Mouse (Mus musculus) urinary bladder, postnatal 4 days (tissue): ENCODE data around the gene Padi2.

Experiments used
- DNase-seq, 2 experiments: peaks; one replicate each; pipeline ENCODE4 v3.0.0; 2021 to 2022; ENCODE audit warnings: low spot score in 2 of 2

Gene Padi2

DNA sequence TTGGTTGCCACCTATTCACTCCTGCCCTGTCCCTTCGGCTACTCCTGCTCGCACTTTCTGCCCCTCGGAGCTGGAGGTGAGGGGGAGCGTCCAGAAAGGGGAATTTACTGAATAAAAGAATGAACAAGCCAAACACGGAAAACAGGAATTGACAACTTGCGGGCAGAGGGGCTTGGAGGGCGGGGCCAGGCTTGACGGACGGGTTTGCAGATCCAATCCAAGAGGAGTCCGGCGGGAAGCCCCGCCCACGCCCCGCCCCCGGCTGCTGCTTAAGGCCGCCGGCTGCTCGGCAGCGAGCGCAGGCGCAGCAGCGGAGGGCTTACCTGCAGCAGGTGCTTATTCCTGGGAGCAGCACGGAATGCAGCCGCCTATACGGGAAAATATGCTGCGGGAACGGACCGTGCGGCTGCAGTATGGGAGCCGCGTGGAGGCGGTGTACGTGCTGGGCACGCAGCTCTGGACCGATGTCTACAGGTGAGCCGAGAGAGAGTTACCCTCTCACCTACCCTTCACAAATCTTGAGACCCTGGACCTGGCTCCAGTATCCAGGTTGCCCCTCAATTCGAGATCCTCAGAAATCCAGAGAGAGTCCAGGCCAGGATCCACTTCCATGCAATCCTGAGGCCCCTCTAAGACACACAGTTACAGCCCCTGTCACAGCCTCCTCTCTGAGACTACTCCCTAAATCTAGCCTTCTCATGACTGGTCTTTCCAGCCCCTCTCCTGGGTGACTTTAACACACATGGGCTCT, at the start of gene Padi2:
Gene Padi2 (plus strand): TSS at position 269 of the 751 bp plus-strand sequence.
- peak in 1 of 2 experiments; percentile 62 for DNase-seq

DNA sequence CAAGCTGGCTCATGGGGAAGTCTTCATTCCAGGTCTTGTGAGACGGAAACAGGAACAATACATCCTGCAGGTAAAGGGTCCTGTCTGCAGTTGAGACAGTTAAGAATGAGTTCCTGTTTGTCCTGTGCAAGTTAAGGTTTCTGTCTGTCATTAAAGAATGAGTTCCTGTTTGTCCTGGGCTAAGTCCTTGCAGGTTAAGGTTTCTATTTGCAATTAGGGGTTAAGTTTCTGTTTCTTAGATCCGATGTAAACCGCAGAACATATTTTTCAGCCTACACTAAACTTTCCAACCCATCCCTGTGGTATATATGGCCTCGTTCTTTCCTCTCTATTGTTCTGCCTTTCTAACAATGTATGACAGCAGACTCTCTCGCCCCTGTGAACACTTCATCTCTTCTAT, 49.1 kb upstream of the Padi2 start:
- no peak for DNase-seq

DNA sequence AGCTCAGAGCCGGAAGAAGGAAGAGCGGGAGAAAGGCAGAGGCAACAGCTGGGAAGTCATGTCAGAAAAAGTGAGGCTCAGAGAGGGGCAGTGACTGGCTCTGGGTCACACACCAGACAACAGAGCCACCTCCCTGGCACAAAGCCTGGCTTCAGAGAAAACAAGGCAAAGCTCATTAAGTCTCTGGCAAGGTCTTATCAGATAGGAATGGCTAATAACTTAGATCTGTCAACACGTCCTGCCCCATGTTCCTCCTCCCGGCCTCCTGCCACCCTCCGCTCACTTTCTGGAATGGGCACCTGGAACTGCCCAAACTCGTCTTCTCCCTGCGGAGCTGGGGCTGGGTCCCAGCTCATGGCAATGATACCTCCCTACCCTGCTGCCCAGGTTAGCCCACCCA, 48.3 kb upstream of the Padi2 start:
- no peak for DNase-seq

DNA sequence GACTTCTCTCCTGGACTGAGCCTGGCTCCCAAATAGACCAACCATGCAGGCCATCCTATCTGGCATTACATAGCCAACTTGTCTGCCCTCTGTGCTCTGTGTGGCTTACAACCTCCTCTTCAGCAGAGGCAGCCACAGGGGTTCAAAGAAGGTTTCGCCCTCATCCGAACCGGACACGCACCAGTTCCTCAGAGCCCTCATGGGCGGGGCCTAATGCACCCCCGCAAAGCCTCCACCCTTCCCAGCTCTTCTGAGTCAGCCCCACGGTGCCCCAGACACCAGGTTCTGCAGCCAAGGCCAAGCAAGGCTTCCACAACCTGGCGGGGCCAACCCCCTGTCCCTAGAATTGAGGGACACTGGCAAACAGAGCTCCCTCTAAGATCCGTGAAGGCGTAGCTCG, 46.9 kb upstream of the Padi2 start:
- no peak for DNase-seq

DNA sequence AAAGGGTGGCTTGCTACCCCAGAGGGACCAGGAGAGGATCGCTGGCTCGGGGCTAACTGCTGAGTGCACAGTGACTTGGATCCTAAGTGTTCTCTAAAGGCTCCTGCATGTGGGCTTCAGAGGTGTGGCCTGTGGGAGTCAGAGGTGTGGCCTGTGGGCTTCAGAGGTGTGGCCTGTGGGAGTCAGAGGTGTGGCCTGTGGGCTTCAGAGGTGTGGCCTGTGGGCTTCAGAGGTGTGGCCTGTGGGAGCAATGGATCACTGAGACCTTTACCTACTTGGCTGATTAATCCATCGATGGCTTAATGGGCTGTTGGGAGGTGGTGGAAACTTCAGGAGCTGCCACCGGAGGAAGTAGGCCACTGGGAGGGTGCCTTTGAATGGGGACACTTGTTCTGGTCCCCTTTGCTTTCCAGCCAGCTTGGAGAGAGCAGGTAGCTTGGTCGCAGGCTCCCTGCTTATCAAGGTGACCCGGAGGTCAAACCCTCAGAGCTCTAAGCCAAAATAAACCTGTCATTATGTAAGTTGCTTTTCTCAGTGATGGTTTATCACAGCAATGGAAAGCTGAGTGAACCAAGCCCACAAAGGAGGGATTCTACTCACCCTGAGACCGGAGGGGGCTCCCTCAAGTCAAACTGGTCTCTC, 45.9 kb upstream of the Padi2 start:
- no peak for DNase-seq

DNA sequence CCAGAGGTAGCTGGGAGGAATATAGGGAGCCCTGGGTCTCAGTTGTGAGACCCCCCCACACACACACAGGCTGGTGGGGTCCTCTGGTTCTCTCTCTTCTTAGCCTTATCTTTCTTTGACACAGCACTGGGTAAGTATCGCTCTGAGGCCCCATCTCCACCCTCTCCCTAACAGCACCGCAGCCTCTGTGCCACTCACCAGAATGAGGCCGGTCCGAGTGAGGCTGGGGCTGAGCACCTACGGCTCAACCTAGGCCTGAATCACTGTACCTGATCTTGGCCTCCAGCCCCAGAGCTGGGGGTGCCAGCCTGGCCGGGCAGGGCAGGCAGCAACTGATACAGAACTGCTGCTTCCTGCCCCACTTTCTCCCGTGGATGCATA, 45.4 kb upstream of the Padi2 start:
- no peak for DNase-seq

DNA sequence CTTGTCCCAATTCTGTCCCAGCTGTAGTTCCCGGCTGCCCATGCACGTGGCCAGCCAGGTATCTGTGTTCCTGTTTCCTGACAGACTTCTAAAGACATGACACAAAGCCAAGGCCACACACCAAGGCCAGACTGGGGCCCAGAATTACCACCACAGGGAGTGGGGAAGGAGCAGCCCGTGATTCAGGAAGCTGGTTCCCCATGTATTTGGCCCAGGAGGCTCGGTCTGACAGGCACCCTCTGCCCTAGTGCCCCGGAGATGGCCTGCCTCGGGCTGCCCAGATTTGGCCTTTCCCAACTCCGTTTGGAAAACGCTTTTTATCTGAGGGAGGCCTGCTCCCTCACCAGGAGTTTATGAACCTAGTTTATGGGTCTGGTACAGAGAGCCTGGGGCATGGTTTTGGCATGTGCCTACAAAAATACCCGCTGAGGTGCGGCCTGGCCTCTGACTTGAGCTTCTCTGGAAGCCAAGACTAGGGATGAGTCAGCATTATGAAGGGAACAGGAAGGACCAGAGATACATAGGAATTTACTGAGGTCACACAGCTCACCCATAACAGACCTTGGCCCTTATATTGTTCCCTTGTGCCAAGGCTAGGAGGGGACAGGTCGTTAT, 44.0 kb upstream of the Padi2 start:
- DNase-seq = no peak

DNA sequence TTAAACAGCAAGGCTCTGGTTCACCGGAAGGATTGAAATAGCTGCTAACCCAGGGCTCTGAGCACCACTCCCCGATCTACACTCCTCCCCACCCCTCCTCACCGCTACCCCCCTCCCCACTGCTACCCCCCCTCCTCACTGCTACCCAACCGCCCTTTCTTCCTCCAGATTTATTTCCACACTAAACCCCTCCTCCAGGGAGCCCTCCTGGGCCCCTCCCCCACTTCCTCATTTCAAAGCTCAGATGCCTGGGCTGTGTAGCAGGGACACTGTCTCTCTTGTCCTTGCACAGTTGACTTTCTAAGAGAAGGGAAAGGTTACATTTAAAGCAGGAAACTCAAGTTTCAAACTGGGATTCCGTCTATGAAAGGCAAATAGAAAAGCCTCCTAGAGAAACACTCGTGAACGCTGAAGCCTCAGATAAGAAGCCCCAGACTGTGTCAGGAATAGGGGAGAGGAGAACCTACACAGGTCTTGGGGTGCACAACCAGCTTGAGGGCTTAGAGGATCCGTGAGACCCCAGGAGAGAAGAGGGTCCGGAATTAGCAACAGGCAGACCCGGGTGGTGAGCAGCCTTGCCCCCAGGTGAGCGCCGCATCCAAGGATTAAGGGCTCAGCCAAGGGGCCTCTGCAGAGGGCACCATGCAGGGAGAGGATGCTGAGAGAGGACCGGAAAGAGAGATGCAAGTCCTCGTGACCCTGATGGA, 37.5 kb upstream of the Padi2 start:
- no peak for DNase-seq

DNA sequence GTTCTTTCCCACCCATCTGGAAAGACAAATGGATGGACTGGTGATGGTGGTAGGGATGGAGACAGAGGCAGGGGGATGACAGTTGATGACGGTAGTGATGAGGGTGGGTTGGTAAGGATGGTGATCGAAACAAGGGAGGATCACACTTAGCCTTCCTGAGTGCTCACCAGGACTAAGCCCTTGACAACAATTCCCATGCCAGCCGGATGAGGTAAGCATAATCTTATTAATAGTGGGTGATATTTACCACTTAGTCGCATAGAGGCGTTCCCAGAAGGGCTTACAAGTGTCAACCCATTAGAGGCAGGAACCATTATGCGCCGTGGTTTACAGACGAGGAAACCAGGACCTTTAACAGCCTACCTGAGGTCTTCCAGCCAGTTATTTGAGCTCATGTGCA, 36.2 kb upstream of the Padi2 start:
- no peak for DNase-seq

DNA sequence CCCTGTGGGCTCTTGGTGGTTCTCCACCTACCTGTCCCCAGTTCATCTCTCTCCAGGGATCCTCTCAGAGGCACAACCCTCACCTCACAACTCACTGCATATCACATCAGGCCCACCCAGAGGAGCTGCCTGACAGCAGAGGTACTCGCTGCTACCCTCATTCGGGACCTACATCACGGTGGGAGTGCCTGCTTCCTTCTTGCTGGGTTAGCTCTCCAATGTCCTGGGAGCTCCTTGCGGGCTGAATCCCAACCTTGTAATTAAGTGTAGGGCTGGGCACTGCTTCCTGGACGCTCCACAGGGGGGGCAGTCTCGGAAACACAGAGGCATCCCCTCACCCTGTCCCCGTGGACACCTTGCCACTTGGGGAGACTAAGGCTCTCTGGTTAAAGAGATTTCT, 35.3 kb upstream of the Padi2 start:
- no peak for DNase-seq

DNA sequence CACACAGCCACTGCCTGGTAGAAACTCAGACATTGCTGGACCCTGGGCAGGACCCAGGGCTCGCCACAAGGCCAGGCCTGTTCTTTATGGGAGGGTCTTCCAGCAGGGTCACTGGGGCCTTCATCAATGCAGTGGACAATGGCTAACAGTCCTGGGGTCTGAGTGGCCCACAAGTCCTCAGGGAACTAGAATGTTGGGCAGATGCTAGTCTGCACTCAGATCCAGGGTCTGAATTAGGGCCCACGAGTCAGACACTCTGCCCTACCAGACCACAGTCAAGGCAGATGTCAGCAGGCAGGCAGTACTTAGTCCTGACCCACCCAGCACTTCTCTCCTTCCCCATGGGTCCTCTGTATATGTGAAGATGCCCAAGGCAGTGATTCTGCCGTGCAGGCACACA, 34.8 kb upstream of the Padi2 start:
- no peak for DNase-seq

DNA sequence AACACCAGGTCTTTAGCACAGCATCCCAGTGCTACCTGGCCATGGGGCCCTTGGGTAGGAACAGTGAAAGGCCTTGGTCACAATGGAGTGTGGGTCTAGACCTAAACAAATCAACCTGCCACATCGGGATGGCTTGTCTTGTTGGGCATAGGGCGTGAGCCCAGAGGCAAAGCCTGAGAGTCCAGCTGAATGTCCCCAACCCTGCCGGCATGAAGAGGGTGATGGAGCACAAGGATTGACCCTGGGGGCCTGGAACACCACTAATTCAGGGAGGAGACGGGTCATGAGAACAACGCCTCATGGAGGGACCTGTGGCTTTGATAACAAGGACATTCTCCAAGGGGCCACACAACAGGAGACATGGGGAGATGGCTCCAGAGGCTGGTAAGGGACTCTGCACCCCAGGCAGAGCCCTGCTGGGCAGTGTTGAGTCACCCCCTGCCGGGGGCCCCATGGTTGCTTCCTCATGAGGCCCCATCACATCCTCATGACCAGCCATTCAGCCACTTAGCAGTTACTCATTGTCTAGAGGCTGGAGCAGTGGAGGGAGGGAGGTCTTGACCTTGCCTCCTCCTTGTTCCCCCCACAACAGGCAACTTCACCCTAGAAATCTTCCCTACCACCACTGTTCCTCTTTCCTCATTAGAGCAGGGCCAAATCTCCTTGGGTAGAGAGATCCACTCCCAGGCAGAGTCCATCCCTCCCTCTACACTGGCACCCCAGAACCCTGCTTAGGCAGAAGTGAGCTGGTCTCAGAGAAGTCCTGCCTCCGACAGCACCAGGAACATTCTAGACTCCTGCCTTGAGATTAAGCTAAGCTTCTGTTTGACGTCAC, 34.1 kb upstream of the Padi2 start:
- DNase-seq = peak in 1 of 2 experiments; percentile 54

DNA sequence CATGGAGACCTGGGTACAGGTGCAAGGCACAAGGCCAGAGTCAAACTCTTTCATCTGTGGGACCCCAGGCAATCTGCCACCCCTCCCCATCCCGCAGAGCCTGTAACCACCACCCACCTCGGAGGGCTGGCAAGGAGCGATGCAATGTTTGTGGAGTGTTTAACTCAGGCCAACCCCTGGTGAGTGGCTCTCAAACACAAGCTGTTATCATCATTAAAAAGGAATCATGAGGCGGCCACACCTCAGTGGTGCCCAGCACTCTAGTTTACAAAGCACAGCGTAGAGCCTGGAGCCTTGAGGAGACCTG, 33.5 kb upstream of the Padi2 start:
- DNase-seq = peak in 1 of 2 experiments; percentile 54

DNA sequence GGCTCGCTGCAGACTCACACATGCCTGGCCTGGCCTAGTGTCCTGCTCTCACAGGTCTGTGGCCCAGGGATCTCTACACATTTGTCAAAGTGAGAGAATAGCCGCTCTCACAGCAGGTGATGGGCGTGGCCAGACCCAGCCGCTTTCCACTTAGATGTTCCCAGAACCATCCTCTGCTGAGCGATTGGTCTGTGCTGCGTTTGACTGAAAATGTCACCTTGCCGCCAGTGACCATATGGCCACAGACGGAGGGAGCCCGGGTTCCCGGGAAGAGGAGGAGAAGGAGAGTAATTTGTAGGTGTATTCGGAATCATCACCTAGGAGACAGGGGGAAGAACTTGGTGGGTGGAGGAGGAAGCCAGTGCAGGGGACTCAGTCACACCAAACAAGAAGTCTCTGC, 33.1 kb upstream of the Padi2 start:
- DNase-seq = peak in 1 of 2 experiments; percentile 50

DNA sequence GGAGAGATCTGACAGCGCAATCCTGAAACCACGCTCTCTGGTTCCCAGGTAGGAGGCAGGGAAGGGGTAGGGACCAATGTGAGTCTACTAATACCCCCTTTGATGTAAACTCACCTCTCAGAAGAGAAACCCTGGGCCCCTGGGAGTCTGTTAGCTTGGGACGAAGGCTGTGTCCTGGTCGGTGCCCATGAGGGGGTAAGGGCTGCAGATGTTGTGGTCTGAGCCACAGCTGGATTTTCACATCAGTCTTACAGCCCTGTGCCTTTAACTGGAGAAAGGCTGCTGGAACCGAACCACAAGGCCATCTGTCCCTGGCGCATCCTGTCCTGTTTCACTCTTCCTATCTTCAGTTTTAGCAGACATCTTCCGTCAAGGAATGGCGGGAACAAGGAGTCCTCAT, 30.0 kb upstream of the Padi2 start:
- peak in 1 of 2 experiments; percentile 48 for DNase-seq

DNA sequence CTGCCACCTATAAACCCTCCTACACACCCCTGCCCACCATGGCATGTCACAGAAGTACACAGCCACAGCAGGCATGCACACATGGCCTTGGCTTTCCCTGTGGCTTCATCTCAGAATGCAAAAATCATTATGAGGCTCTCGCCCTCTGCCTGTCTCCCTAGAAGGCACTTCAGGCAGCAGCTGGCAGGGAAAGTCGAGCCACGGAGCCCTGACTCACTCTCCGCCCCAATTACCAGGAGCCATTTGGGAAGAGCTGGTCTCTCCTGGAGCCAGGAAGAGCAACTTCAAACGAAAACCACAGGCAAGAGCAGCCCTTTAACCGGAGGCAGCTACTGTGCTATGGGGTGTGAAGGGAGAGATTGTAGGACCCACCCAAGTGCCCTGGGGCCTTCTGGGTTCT, 29.5 kb upstream of the Padi2 start:
- DNase-seq = no peak

DNA sequence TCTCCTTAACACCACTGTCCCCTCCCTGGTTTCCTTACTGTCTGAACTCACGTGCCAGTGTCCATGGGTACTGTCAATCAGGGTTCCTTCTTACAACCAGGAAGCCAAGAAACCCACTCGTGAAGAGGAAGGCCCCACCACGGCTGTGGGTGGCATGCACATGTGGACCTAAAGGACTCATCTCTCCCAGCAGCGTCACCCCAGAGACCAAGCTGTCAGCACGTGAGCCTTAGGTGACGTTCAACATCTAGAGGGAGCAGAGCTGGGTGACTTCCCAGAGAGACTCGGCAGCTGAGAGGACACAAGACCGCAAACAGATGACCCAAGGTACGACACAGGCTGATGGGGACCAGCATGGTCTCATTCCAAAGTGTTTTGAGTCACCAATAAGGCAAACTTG, 28.7 kb upstream of the Padi2 start:
- DNase-seq = no peak

DNA sequence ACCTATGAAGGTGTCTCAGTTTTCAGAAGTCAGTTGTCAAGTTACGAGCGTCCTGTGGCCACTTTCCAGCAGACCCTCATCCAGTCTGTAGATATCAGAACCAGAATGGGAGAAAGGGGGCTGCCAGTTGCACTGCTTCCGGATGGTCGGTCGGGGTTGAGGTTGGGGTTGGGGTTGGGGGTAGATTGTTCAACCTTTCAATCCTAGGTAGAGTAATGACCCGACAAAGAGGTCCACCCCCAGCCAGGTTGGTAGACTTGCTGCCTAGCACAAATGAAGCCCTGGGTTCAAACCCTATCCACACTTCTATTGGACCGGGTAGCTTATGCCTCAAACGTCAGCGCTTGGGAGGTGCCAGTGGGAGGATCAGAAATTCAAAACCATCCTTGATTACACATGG, 27.5 kb upstream of the Padi2 start:
- DNase-seq = peak in 1 of 2 experiments; percentile 56

DNA sequence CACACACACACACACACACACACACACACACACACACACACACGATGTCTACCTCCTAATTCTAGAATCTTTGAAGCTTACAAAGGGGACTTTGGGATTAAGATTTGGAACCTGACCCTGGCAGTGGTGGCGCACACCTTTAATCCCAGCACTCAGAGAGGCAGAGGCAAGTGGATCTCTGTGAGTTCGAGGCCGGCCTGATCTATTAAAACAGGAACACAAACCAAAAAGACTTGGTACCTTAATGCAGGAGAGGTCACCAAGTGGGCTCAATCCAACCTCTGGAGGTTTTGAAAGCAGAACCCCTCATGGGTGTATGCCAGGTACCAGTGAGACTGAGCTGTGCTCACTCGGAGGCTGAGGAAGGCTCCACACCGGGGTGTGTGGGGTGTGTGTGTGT, 27.0 kb upstream of the Padi2 start:
- no peak for DNase-seq

DNA sequence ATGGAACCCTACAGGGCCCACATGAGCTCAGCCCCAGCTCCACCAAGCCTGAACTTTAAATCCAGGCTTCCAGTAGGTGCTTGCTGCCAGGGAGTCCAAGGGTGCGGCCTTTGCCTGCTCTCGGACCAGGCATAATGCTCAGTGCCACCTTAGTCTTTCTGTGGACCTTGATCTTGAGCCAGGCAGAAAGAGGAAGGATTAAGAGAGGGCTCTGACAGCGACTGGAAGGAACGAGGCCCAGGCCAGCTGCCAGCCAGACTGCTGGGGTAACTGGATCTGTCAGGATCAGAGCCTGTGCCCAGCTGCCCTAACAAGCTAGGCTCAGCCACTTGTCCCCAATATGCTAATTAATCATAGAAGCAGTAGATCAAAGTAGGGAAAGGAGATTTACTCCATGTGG, 26.4 kb upstream of the Padi2 start:
- peak in 1 of 2 experiments; percentile 58 for DNase-seq

DNA sequence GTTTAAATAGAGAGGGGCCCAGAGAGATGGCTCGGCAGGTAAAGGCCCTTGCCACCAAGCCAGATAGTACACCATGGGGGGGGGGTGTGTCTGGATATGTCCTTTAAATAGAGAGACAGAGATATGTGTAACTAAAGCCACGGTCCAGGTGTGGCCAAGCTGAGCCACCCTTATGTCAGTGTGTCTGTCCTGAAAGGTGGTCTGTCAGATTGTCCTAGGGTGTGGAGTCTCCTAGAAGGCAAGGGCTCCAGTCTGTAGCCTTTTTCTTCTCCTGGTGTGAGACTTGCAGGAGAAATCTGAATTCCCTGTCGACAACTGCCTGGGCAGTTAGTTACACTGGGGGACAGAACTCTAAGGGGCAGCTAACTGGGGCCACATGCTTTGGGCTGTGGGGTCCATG, 25.9 kb upstream of the Padi2 start:
- DNase-seq = no peak
